Mouse (Mus musculus) CH12F3 (cell line): ENCODE data around the gene Ube2f.

ENCODE experiments used
- in situ Hi-C: fragments of 300-500 bp; cut with MboI; formaldehyde crosslinking; loops from 2 replicates; pipeline ENCODE4 v1.14.3; 2020; ENCODE audit warnings: low sequenced_read_pairs

The Ube2f gene

GRCm38 (mm10) chr1:91295544-91295943 is 45.4 kb downstream of the Ube2f start:
- in situ Hi-C loops, result no loop called here

- in situ Hi-C loops, result no loop called here
Measured at GRCm38 (mm10) chr1:91297799-91298744, 48.0 kb downstream of the Ube2f start, which contains the start of gene Scly. Gene Scly, plus strand, starts transcription at chr1:91298338.

GRCm38 (mm10) chr1:91299026-91299706 is 49.1 kb downstream of the Ube2f start:
- in situ Hi-C loops, result no loop called here

GRCm38 (mm10) chr1:91299707-91300426 is 49.8 kb downstream of the Ube2f start:
- in situ Hi-C loops, result no loop called here

- in situ Hi-C loops, result no loop called here
Measured at GRCm38 (mm10) chr1:91301206-91301920, 51.3 kb downstream of the Ube2f start.

GRCm38 (mm10) chr1:91302021-91302420 is 51.9 kb downstream of the Ube2f start:
- in situ Hi-C loops, result no loop called here

GRCm38 (mm10) chr1:91304621-91305020 is 54.5 kb downstream of the Ube2f start:
- in situ Hi-C loops, result no loop called here

- in situ Hi-C loops, result no loop called here
Measured at GRCm38 (mm10) chr1:91309366-91310085, 59.4 kb downstream of the Ube2f start.

GRCm38 (mm10) chr1:91312273-91312672 is 62.2 kb downstream of the Ube2f start:
- in situ Hi-C loops, result no loop called here

GRCm38 (mm10) chr1:91313251-91313650 is 63.1 kb downstream of the Ube2f start:
- in situ Hi-C loops, result no loop called here

GRCm38 (mm10) chr1:91317656-91318055 is 67.6 kb downstream of the Ube2f start:
- in situ Hi-C loops, result no loop called here

GRCm38 (mm10) chr1:91321760-91322438 is 71.8 kb downstream of the Ube2f start, which contains the start of gene Espnl:
Gene Espnl, plus strand, starts transcription at chr1:91322075.
- in situ Hi-C loops, result no loop called here

GRCm38 (mm10) chr1:91324646-91325045 is 74.5 kb downstream of the Ube2f start:
- in situ Hi-C loops, result no loop called here

- in situ Hi-C loops, result no loop called here
Measured at GRCm38 (mm10) chr1:91325488-91326042, 75.5 kb downstream of the Ube2f start.

- in situ Hi-C loops, result no loop called here
Measured at GRCm38 (mm10) chr1:91332102-91332501, 82.0 kb downstream of the Ube2f start.

- in situ Hi-C loops, result no loop called here
Measured at GRCm38 (mm10) chr1:91333582-91333981, 83.5 kb downstream of the Ube2f start.

- in situ Hi-C loops, result no loop called here
Measured at GRCm38 (mm10) chr1:91337355-91337754, 87.3 kb downstream of the Ube2f start.
